Mouse (Mus musculus) erythroblast, embryonic 14.5 days (primary cell): ENCODE results near the gene Hoxb3.

Experiments used
- GATA1 ChIP-seq: IDR thresholded peaks from 2 replicates; pipeline ENCODE4 v1.6.1; 2012; ENCODE audit warnings: low read length, inconsistent platforms, mixed read lengths
- TAL1 ChIP-seq: IDR thresholded peaks from 3 replicates; pipeline ENCODE4 v1.6.1; 2012; ENCODE audit warnings: low read length, inconsistent platforms, mixed read lengths

DNA sequence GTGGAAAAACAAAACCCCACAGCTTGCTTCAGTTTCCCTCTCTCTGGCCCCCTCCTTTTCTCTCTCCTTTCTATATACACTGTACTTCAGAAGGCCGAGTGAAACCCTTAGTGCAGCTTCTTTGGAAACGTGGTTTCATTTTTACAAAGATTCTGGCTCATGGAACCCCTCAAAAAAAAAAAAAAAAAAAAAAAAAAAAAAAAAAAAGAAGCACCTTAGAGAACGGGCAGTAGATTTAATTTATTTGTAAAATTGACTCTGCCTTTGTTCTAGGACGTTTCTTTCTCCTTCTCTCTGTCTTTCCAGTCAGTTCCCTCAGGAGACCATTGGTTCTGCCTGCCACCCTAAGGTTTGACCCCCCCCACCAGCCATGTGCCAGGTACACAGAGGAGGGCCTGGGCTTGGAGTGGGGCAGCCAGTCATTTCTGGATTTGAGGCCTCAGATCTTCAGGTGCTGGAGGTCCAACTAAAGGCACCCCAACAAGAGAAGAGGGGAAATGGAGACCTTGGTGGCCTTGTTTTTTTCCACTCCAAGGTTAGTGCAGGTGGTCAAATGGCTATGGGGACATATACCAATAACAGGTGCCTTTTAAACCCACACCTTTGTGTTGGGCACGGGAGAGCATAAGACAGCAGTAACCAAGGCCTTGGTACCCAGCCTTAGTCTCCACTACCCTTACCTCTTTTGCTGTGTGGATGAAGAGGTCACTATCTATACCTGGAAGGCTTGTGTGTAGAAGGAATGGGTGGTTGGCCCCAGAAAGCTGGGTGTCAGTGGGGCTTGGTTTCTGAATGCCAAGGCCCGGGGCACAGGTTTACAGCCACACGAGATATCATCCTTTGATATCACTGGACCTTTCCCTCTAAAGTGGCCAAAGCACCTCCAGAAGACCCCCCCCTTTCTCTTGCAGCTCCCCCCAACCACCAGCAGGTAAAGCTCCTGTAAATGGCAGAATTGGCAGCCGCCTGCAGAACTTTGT lies 42.4 kb upstream of the Hoxb3 start:
- TF ChIP-seq TAL1 (no peak), GATA1 (no peak)
